Mouse (Mus musculus): ENCODE results near the gene Slc36a2. TPM values are rescaled to one million over a fixed set of nuclear protein-coding genes. Genes with fewer than 3 reads are reported as not detected.
A peak's percentile ranks its signal among the peaks of the same experiment; 100 is the strongest.

The Slc36a2 gene
- total RNA-seq (2017): 0.14 TPM in 1 of 2 replicates, not detected in the other

DNA sequence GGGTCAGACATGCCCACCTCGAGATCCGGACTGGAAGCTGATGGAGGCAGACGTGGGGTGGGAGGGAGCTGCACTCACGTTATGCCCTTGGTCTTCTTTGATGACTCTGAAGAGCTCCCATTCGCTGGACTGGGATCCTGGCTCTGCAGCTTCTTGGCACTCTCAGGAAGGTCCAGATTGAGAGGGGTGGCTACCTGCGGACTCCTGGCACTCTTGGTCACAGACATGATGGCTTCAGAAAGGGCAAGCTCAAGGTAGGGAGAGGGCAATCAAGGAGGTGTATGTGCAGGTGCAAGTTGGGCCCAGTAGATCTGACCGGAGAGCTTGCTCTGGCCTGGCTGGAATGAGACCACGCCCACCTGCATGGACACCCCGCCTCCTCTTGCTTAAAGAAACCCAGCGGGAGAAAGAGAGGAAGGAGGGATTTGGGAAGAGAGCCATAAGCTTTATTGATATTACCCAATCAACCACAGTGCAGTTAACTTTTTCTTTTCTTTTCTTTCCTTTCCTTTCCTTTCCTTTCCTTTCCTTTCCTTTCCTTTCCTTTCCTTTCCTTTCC lies at the start of gene Slc36a2:
Gene Slc36a2 (minus strand): TSS at position 345 of the 559 bp plus-strand sequence.
- ATAC-seq (replicated peaks; ENCODE audit: low read depth, poor library complexity, severe bottlenecking): no peak

DNA sequence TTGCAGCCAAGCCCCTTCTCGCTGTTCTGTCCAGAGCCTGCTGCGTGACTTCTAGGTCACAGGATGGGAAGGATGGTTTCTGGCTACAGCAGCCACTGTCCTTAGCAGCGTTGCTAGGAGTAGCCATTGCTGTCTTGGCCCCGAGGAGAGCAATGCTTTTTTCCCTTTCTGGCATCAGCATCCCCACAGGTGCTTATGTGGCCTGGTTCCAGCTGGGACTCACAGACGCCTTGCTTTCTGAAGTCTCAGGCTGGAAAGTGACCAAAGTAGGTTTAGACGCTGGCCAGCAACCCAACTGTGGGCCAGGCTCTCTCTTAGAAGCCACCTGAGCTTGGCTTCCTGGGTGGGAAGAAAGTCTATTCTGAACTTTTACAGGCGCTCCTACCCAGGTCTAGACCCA lies 49.4 kb upstream of the Slc36a2 start:
- no peak for ATAC-seq (replicated peaks; ENCODE audit: low read depth, poor library complexity, severe bottlenecking)

DNA sequence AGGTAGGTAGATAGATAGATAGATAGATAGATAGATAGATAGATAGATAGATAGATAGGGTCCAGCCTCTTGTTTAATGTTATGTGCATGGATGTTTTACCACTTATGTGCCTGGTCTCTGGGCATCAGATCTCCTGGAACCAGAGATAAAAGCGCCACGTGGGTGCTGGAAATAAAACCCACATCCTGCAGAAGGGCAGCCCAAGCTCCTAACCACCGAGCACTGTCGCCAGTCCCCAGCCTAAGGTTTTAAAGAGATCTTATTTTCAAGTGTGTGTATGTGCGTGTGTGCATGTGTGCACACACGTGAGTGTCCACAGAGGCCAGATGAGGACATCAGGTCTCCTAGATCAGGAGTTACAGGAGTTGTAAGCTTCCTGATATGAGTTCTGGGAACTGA lies 46.2 kb upstream of the Slc36a2 start:
- peak; percentile 62 for ATAC-seq (replicated peaks; ENCODE audit: low read depth, poor library complexity, severe bottlenecking)

DNA sequence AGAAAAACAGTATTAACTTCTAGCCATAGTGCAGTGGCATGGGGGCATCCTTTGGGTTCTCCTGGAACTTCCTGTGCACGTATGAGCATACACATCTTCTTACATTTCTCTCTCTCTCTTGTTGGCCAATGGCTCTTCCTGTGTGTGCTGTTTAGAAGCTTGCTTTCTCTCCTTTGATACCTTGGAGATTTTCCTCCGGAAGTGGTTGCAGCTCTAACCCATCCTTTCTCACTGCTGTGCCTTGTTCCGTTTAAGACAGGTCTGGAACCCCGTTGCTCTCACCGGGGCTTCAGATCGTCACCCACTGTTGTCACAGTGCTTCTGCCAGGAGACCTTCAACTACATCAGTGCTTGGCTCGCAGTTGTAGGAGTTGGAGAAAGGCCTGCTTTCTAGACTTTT lies 36.4 kb upstream of the Slc36a2 start:
- ATAC-seq (replicated peaks; ENCODE audit: low read depth, poor library complexity, severe bottlenecking): no peak

DNA sequence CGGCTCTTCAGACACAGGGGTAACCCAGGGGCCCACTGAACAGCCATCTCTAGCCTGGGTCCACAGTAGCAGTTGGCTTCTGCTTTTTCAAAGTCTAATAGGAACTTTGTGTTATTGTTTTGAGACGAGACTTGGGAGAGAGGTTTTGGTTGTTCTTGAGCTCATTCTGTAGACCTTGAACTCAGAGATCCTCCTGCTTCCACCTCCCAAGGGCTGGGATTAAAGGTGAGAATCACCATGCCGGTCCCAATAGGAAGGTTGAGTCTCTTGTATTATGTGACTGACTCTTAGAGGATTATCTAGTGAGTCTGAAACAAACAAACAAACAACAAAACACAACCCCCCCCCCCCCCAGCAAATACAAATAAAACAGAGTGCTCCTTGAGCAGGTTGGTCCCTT lies 33.6 kb upstream of the Slc36a2 start:
- no peak for ATAC-seq (replicated peaks; ENCODE audit: low read depth, poor library complexity, severe bottlenecking)

DNA sequence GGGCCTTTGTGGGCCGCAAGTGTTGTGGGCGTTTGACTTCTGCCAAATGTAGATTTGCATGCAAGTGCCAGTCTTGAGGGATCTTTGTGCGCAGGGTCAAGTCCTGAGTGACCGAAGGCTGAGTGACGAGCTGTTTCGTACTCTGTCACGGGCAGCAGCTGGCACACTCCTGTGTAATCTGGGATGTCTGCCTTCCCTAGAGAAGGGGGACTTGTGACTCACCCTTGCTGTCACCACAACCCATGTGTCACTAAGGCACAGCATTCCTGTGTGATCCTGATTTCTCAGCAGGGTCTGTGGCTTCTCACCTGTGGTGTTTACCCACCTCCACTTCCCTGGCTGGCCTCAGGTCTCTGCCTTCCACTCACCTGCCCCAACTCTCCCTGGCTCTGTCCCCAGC lies 33.0 kb upstream of the Slc36a2 start:
- no peak for ATAC-seq (replicated peaks; ENCODE audit: low read depth, poor library complexity, severe bottlenecking)

DNA sequence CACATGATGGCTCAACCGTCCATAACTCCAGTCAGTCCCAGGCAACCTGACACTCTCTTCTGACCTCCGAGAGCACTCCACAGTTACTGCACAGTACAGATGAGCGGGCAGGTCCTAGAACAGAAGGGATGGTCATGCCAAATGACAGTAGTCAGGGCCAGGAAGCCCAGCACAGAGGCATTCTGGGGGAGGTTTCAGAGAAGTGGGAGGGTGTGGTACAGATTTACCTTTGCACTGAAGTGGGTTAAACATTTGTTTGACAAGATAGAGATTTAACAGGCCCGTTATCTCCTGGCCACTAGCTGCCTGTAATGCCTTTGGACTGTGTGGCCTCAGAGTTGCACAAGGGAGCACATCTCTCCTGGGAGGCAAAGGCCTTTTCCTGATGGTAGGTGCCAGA lies 32.5 kb upstream of the Slc36a2 start:
- no peak for ATAC-seq (replicated peaks; ENCODE audit: low read depth, poor library complexity, severe bottlenecking)

DNA sequence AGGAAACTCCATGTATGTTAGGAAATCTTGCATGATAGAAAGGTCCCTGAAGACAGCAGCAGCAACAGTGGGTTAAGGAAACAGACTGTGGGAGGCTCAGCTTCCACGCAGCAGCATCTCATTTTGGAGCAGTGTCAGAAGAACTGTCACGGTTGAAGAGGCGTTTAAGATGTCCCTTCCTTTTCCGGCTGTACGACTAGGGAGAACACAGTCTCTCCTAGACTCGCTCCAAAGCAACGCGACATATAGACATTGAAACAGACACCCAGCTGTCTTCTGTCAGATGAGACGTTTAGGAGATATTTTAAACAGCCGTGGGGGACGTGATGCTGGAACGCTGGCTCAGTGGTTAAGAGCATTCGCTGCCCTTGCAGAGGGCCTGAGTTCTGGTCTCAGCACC lies 32.0 kb upstream of the Slc36a2 start:
- ATAC-seq (replicated peaks; ENCODE audit: low read depth, poor library complexity, severe bottlenecking): no peak

DNA sequence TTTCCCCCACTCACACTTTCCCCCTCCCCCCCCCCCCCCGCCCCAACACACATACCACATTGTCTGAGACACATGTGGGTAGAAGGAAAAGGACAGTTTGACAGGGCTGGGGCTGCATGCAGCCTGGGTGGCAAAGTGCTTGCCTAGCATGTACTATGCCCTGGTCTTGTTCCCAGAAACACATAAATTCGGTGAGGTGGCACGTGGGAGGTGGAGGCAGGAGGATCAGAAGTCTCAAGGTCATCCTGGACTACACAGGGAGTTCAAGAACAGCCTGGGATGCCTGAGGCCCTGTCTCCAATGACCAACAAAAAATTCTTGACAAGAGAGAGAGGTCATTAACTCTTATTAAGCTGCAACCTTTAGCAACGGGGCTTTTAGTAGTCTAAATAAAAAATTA lies 31.2 kb upstream of the Slc36a2 start:
- ATAC-seq (replicated peaks; ENCODE audit: low read depth, poor library complexity, severe bottlenecking): no peak

DNA sequence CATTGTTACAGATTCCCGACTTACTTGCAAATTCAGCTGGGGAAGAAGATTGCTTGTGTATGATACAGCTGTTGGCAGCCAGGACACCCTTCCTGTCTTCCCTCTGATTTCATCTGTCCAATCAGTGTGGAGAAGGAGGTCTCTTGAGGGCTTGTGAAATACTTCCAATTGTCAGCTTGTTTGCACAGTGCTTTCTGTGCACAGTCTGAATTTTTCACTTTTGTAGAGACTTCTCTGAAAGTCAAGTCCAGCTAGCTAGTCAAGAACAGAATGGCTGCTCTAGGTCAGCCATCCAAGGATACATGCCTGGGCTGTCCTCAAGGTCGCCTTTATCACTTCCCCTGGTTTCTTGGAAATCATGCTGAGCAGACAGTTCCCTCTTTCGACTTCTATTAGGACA lies 30.1 kb upstream of the Slc36a2 start:
- no peak for ATAC-seq (replicated peaks; ENCODE audit: low read depth, poor library complexity, severe bottlenecking)

DNA sequence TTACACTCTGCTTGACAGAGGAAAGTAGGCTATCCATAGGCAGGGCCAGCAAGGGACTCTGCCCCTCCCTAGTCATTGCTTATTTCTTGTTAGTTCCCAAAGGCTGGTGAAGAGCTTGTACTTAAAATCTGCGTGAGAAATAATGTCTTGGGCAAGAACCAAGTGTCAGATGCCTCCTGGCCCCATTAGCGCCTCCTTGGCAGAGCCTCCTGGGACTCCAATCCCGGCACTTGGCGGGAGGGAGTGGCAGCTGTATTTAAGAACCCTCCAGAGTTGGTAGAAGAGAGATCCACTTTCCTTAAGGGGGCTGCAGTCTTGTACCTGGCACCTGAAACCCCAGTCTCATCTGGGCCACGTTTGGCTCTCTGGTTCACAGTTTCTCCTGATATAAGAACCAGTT lies 29.3 kb upstream of the Slc36a2 start:
- ATAC-seq (replicated peaks; ENCODE audit: low read depth, poor library complexity, severe bottlenecking): no peak

DNA sequence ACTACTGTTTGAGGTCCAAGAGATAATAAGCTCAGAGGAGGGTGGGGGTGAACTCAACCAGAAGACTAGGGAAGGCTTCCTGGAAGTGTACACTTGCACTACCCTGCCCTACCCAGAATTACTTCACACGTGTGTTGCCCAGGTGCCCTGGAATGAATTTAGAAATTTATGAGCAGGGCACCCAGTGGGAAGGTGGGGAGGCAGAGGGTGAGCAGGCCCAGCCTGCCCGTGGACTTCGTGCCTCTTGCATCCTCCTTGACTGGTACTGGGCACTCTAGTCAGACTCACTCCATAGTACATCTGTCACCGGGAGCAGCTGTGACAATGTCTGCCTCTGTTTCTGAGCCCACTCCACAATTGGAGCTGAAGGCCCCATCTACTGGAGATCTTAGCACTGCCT lies 28.6 kb upstream of the Slc36a2 start:
- ATAC-seq (replicated peaks; ENCODE audit: low read depth, poor library complexity, severe bottlenecking): no peak

DNA sequence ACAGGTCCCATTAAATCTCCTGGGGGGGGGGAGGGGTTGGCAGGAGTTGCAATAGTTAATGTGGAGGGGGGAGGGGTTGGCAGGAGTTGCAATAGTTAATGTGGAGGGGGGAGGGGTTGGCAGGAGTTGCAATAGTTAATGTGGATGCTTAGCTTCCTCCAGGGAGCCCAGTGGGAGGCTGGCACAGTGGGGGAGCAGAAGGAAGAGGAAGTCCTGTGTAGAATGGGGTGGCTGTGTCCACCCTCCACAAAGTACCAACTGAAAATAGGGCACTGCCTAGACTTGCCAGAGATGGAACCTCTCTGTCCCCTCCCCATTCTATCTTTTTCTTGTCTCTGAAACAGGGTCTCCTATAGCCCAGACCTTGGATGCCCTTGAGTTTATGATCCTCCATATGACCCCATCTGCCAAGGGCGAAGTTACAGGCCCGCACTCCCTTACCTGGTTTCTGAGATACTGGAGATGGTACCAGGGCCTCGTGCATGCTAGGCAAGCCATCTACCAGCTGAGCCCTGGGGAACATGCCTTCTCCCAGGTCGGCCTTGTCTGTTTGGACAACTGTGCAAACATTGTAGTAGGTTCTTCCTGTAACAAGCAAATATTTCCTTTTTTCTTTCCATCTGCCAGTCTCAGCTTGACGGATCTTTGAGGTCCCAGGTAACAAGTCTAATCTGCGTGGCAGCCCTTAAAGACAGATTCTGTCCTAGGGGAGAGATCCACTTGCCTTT lies 24.9 kb upstream of the Slc36a2 start:
- peak; percentile 64 for ATAC-seq (replicated peaks; ENCODE audit: low read depth, poor library complexity, severe bottlenecking)

DNA sequence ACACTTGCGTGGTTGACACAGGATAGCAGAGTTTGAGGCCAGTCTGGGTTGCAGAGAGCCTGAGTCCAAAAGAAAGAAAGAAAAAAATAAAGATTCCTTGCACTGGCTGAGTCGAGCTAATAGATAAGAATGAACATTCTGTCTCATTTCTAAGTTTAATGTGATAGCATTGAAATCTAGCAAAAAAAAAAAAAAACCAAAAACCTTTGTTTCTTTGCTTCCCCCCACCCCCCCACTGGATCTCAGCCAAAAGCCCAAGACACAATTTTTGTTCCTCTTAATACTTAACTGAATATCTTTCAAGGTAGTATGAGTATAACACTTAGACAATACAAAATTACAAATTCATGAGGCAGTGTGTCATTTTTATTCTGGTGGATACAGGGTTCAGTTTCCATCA lies 24.2 kb upstream of the Slc36a2 start:
- ATAC-seq (replicated peaks; ENCODE audit: low read depth, poor library complexity, severe bottlenecking): no peak

DNA sequence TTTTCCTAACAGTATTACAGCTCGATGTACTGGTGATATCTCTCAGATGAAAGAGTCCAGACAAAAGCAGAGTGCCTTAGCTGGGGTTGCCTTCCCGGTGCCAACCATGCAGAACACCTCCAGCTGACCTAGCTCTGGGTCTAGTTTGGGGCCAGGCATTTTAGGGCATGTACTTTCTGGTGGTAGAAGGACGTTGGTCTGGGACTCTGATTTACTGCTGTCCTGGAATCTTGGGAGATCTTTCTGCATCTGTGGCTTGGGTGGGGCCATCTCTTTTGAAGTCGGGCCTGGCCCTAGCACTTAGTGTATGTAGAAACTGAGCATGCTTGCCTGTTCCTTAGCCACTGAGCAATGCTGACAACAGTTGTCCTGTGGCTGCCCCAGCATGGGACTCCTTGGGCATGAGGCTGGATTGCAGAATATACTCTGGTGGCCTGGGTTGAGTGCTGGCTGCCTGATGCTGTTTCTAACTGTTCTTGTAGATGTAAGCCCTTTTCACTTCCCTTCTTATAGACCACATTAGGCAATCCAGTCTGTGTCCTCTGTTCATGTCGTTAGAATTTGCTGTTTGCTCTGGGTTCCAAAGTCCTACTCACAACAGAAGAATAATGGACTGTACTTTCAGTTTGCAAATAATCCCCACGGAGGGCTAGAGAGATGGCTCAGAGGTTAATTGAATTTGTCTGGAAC lies 23.3 kb upstream of the Slc36a2 start:
- ATAC-seq (replicated peaks; ENCODE audit: low read depth, poor library complexity, severe bottlenecking): peak; percentile 55

DNA sequence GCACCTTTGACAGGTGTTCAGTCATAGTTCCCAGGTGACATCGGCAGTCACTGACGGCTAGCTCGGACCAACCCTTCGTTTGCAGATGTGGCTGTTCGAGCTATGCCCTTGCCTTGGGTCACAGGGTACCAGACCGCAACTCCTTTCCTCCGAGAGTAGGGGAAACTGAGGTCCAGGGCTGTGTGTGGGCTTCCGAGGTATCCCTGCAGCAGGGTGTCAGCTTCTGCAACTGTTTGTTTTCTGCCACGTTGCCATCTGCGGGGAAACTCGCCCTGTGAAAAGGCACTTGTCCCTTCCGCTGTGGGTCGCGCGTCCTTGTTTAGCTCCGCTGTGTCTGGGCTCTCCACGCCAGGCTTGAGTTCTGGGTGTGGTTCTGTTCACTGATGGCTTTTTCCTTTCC lies 19.7 kb upstream of the Slc36a2 start:
- no peak for ATAC-seq (replicated peaks; ENCODE audit: low read depth, poor library complexity, severe bottlenecking)

DNA sequence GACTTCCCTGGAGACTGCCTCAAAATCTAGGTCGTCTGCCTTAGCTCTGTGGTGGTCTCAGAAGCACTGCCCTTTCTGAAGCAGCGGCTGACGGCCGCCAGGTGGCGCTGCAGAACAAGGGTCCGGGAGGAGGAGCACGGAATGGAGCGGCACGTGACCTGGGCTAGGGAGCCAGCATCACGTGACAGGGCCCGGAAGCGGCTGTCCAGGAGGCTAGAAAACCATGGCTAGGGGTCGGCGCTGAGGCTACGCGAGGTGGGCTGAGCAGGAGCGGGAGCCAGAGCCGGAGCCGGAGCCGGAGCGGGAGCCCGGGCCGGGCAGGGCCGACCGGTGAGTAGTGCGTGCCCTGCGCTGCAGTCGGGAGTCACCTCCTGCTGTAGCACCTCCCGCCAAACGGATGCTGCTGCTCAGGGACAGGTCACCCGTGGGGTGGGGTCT lies 19.3 kb upstream of the Slc36a2 start, which contains the start of gene Slc36a1:
Gene Slc36a1 (plus strand): TSS at position 192 of the 438 bp plus-strand sequence.
- ATAC-seq (replicated peaks; ENCODE audit: low read depth, poor library complexity, severe bottlenecking): peak; percentile 85

DNA sequence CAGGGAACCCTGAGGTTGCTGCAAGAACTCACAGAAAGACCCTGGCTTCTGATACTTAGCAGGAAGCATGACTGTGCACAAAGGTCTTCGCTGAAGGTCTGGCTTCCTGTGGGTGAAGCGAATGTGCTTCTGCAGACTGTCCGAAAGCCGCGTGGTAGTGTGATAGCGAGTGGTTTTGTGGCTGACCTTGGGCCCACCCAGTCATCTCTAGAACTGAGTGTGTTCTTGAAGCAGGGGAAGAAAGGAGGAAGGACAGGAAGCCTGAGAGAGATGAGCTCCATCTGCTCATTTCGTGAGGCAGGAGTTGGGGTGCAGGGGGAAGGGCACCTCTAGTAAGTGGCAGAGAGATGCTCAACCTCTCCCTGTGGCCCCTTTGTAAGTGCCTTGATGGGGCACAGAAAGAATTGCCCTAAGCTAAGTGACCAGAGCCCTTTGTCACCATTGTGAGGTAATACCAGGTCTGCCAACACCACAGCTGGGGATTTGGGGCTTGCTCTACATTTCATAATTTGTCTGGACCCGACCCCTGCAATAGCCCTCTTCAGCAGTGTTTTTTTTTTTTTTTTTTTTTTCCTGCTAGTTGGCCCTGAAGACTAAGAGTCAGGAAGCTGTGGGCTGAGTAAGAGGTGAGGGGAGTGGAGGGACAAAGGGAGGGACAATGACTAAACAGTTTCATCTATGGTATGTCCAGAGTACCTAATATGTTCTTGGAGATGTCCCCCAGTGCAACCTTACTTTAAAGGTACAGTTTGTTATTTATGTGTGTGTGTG lies 13.0 kb upstream of the Slc36a2 start:
- ATAC-seq (replicated peaks; ENCODE audit: low read depth, poor library complexity, severe bottlenecking): peak; percentile 91

DNA sequence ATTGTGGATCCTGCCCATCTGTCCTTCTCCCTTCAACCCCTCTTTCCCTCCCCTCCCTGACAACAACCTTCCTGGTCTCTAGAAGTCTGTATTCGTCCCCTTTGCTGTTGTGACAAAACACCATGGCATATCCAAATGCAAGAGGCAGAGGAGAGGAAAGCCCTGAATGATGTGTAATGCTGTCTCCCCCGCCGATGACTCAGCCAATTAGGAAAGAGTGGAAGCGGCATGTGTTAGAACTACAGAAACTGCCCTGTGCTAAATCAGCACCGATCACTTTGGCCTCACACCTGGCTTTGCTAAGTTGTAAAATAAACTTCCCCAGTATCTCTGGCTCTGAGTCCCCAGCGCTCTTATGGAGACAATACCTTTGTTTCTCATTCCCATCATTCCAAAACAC lies 12.2 kb upstream of the Slc36a2 start:
- ATAC-seq (replicated peaks; ENCODE audit: low read depth, poor library complexity, severe bottlenecking): peak; percentile 34

DNA sequence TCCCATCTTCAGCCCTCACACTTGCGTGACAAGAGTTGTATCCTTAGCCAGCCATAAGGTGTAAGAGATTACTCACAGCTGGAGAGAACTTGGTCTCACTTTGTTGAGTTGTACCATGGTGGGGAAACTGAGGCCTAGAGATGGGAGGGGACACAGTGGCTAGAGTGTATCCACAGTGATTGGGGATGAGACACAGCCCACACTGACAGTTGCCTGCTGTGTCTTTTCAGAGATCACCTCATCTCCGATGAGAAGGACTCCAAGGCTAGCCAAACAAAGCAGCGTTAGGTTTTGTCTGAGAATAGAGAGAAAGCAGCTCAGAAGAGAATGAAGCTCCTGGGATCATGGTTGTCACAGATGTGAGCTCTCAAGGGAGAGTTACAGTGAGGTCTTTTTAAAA lies 5.3 kb upstream of the Slc36a2 start:
- ATAC-seq (replicated peaks; ENCODE audit: low read depth, poor library complexity, severe bottlenecking): no peak

DNA sequence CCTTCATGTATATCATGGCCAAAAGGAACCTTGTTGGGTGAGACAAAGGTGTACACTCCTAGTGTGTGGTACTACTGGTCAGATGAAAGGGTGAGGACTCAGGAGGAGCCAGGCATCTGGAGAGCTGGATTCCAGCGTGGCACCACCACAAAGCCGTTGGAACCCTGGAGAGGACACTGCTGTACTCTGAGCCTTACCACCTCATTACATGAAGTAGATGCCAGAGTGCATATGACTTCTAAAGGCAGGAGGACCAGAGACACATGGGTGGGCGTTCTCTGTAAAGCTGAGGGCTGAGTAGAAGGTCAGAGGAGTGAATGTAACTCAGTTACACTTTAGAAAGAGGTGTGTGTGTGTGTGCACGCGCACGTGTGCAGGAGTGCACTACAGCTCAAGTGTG lies 2.9 kb upstream of the Slc36a2 start:
- no peak for ATAC-seq (replicated peaks; ENCODE audit: low read depth, poor library complexity, severe bottlenecking)
